Mouse (Mus musculus) macrophage (primary cell): ENCODE results near the gene Gjb4. TPM values are rescaled to one million over a fixed set of nuclear protein-coding genes. Genes with fewer than 3 reads are reported as not detected.

Source experiments
- H3K27ac ChIP-seq: fragments of 350-480 bp; formaldehyde crosslinking; 2 replicates; pipeline ENCODE4 v1.9.0; 2021
- H3K36me3 ChIP-seq: fragments of 350-480 bp; formaldehyde crosslinking; 2 replicates; pipeline ENCODE4 v1.9.0; 2021; ENCODE audit errors: inconsistent target
- H3K4me3 ChIP-seq: fragments of 350-480 bp; formaldehyde crosslinking; 2 replicates; pipeline ENCODE4 v1.9.0; 2021; ENCODE audit errors: inconsistent target
- H3K79me2 ChIP-seq: fragments of 350-480 bp; formaldehyde crosslinking; 2 replicates; pipeline ENCODE4 v1.9.0; 2021; ENCODE audit errors: inconsistent target
- WGBS: methylation state at CpG from one replicate; pipeline ENCODE4 v1.1.7; 2026; ENCODE audit warnings: inconsistent platforms; ENCODE audit not compliant: missing documents; 5-methylcytosine and 5-hydroxymethylcytosine counted together
- polyA plus RNA-seq: library from polyadenylated mRNA; stranded (reverse); fragments of 250-400 nt; gene quantifications from 3 replicates; pipeline ENCODE4 v1.2.4, GENCODE M21; 2018; ENCODE audit warnings: inconsistent platforms

Gjb4 gene
- polyA plus RNA-seq, 1 experiment from 2014 or later: not detected

DNA sequence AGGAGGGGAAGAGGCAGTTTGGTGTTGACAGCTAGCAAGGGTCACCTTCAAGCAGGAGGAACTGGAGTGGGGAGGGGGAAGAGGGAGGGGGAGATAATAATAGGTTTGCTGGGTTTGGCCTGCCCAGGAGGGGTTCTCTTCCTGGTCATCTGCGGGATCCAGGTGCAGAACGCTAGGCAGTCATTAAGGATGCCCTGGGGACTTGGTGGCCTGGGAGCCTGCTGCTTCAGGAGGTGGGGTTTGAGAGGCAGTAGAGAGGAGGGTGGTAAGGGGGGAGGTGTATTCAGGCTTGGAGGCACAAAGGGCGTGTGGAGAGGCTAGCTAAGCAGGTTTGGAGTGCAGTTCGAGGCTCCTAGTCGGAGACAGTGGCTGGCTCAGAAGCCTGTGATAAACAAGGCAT lies 11.6 kb upstream of the Gjb4 start:
- whole genome bisulfite sequencing: 71% methylated on average over 4 of the region's 5 CpGs

DNA sequence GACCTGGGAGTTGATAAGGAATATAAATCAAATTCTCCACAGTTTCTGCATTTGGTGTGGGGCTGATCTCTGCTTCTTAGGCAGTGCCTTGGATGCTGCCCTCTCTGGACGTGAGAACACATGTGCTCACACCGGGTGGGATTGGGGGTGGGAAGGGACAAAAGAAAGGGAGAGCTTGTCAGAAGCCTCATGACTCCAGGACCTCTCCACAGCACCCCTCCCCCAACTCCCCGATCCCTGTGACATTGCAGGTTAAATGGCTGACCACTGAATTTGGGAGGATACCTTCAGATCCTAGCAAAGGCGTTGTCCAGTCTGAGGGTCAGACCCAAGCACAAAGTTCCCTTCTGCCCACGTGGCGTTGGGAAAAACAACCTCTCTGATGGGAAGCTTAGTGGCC lies 10.6 kb upstream of the Gjb4 start:
- no peak overlapping the region for H3K4me3 ChIP-seq
- no peaks in the 10 kb centered on the region for H3K36me3 ChIP-seq
- 95% methylated on average over 4 of the region's 6 CpGs for WGBS

More for the DNA sequence above, 11.6 kb upstream of the Gjb4 start:
- Histone ChIP-seq H3K36me3 (no peaks in the 10 kb centered on the region), H3K27ac (no peak overlapping the region), H3K79me2 (no peaks in the 10 kb centered on the region), H3K4me3 (no peak overlapping the region)

DNA sequence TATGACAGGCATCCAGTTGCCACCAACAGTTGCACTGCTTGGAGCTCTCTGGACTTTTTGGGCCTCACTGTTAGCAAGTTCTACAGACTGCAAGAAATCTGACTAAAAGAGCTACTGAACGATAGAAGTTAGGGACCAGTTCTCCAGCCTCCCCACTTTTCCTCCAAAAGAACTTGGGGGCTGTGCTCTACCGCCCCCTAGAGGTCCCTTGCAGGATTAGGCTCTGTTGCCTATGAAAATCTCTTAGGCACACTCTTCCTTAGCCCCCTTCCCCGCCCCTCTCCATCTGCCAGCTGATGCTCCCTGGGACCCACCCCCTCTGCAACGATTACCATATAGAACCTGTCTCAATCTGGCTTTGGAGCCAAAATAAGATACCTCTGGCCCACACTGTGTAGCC lies 9.4 kb upstream of the Gjb4 start:
- Histone ChIP-seq H3K27ac (no peak overlapping the region), H3K79me2 (no peaks in the 10 kb centered on the region), H3K4me3 (no peak overlapping the region), H3K36me3 (no peaks in the 10 kb centered on the region)
- WGBS: 56% methylated on average over 4 of the region's 4 CpGs

More for the DNA sequence above, 10.6 kb upstream of the Gjb4 start:
- Histone ChIP-seq H3K27ac (no peak overlapping the region), H3K79me2 (no peaks in the 10 kb centered on the region)

DNA sequence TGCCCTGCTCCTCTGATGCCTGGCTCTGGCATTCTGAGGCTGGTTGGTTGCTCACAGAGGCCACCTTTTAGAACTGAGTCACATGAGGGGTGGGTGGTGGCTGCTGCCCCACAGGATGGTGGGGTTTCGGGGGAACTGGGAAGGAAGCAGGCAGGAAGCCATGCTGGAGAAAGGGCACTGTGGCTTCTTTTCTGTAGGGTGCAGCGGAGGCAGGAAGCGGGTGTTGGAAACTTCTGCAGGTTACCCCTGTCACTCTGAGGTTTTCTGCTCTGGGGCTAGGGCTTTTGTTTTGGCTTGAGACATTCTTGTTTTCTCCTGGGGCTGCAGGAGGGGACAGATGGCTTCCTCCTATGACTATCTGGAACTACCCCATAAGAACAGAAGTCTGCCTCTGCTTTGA lies 8.6 kb upstream of the Gjb4 start:
- Histone ChIP-seq H3K36me3 (no peaks in the 10 kb centered on the region), H3K79me2 (no peaks in the 10 kb centered on the region), H3K27ac (no peak overlapping the region), H3K4me3 (no peak overlapping the region)
- 7% methylated on average over 3 of the region's 3 CpGs for WGBS

DNA sequence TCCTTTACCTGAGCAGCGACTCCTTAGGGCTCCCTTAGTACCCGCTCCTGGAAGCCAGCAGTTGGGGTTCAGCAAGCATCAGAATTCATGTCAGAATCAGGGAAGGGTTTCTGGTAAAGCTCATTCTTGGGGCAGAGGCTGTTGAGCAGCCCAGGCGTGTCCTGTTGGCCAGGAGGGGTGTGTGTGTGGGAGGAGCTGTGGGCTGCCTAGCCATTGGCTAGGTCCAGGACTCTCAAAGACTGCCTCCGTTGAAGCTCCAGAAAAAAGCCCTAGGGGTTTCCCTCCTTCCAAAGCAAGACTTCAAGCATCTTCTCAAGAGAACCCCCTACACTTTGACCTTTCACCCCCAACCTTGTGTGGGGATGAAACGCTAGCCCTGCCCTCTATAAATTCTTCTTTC lies 4.1 kb upstream of the Gjb4 start, which contains the start of gene Gjb5:
Gene Gjb5, minus strand, starts transcription at position 164 of the 400 bp plus-strand sequence.
- Histone ChIP-seq H3K79me2 (no peaks in the 10 kb centered on the region), H3K4me3 (no peak within 1 kb of the TSS), H3K36me3 (no peaks in the 10 kb centered on the region), H3K27ac (no peak within 1 kb of the TSS)
- 67% methylated on average over 5 of the region's 5 CpGs for WGBS

DNA sequence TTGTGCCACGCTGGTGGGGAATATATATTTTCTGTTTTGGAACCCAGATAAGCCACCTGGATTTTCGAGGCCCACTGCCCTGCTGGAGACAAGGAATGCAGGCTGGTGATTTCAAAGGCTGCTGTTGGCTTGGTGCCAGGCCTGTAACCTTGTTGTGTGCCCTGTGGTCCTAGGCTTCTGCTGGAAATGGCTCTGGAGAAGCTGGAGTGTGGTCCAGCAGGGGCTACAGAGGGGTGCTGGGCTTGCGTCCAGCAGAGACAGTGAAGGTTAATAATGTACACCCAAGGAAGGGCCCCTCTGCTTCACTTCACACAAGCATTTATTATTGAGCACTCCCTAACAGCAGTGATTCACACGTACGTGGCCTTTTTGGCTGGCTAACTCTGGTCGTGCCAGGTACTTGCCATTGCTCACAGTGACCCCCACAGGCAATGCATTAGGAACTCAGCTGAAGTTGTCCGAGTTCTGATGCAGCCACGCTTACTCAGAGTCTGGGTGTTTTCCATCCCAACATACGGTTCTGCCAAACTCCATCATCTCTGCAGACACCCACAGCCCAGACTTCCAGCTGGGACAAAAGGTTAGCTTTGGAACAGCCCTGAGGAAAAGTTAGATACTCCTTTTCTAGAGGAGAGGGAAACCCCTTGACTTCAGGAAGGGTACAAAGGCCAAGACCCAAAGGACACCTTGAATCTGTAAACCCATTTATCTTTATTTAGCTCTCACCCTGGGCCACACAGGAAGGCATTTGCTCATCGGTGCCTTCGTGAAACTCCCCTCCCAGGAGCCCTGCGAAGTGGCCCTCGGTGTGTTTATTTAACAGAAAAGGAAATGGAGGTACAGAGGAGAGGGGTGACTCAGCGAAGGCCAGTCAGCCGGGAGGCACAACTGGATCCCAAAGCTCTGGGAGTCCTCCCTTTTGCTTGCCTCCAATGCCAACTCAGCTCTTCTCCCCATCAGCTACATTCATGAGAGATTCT lies 915 bp upstream of the Gjb4 start:
- 56% methylated on average over 14 of the region's 15 CpGs for WGBS
- Histone ChIP-seq H3K36me3 (no peaks in the 10 kb centered on the region), H3K79me2 (no peaks in the 10 kb centered on the region), H3K27ac (no peak overlapping the region), H3K4me3 (no peak overlapping the region)

DNA sequence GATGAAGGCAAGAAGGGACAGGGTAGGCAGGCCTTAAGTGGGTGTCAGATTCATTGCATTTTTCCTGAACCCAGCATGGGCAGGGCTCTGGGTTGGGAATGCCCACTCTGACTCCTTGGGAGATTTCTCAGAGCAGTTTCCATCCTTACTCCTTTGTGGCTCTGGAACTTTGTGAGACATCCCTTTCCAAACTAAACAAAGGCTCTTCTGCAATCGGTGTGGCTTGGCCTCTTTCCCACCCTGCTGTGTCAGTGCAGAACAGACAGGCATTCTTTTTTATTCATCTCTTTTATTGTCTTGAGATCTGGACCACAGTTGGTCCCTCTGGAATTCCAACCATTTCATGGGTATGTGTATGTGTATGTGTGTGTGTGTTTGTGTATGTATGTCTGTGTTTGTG lies 1.3 kb downstream of the Gjb4 start:
- H3K27ac ChIP-seq: no peak overlapping the region
- no peaks in the 10 kb centered on the region for H3K79me2 ChIP-seq
- H3K4me3 ChIP-seq: no peak overlapping the region
- H3K36me3 ChIP-seq: no peaks in the 10 kb centered on the region
- WGBS: 78% methylated on average over 1 of the region's 1 CpGs

DNA sequence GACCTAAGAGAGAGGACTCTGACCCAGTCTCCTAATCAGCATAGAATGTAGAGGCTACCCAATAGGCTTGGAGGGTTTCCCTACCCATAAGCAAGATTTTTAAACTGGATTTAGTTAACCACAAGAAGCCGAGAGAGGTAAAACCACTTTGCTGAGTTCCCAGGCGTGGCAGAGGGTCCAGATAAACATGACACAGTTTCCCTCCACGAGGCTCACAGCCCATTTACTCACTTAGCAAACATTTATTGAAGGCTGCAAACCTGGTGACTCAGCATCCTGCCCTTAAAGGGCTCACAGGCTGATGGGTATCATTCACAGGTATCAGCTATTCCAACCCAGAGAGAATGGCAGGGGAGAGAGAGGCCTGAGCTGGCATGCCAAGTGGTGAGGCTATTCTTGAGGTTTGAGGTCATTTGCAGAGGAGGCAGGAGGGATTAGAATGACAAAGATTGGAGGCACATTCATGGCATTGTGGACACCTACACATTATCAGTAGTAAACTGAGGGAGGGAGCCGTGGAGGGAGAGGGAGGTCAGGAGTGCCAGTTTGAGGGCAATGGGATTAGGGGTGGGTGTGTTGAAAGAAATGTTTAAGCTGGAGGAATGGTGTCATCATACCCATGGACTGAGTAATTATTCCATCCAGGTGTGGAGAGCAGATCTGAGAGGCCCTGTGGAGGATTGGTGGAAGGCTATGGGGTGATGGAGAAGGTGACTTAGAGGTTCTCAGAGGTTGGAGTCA lies 4.2 kb downstream of the Gjb4 start:
- Histone ChIP-seq H3K79me2 (no peaks in the 10 kb centered on the region), H3K27ac (no peak overlapping the region), H3K4me3 (no peak overlapping the region), H3K36me3 (no peaks in the 10 kb centered on the region)
- 51% methylated on average over 4 of the region's 4 CpGs for WGBS

DNA sequence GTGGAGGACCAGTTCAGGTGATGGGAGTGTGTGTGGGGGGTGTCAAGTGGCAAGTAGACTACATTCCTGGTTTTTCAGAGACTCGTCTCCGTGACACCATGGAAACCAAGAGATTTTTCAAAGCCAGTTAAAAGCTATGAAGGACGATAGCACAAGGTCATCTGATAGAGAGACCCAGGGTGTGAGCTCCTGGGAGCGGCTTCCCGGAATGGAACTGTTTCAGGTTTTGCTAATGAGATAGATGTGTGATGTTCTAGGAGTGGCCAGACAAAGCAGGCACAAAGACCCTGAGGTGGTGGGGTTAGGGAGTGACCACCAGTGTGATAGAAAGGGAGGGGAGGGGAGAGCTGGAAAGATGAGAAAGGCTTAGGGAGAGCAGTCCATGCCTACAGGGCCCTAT lies 8.9 kb downstream of the Gjb4 start:
- 91% methylated on average over 5 of the region's 5 CpGs for WGBS
- Histone ChIP-seq H3K4me3 (no peak overlapping the region), H3K36me3 (no peaks in the 10 kb centered on the region), H3K27ac (no peak overlapping the region), H3K79me2 (no peaks in the 10 kb centered on the region)

DNA sequence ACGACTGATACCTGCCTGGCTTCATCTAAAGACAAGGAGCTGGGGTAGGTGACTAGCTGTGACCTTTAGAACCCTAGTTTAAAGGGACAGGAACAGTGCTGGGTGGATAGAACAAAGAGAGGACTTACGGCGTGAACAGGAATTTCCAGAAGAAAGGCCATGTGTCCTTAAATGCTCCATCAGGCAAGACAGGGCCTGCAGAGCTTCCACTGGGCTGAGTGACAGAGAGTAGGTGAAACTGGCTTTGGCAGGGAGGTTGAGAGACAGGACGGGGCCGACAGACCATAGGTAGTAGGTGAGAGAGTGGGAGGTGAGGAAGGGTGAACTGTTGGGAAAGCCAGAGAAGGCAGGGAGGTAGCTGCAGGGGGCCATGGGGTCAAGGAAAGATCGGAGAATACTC lies 12.5 kb downstream of the Gjb4 start:
- no peak overlapping the region for H3K4me3 ChIP-seq
- no peak overlapping the region for H3K27ac ChIP-seq
- no peaks in the 10 kb centered on the region for H3K79me2 ChIP-seq
- no peaks in the 10 kb centered on the region for H3K36me3 ChIP-seq
- 89% methylated on average over 6 of the region's 6 CpGs for WGBS

DNA sequence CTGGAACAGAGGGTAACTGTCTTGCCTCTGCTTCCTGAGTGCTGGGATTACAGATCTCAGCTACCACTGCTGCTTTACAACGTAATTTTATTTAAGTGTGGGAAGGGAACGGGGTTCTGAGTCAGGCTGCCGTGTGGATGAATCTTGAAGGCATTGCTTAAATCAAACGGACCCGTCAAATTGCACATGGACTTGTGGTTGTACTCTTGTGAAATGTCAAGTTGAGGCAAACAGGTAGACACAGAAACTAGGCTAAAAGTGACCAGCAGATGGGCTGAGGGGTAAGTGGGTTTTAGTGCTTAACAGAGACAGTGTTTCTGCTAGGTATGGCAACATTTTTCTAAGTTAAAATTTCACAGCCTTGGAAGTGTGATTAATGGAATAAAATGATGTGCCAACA lies 16.2 kb downstream of the Gjb4 start:
- Histone ChIP-seq H3K36me3 (no peaks in the 10 kb centered on the region), H3K27ac (no peak overlapping the region), H3K4me3 (no peak overlapping the region), H3K79me2 (no peaks in the 10 kb centered on the region)
- 53% methylated on average over 5 of the region's 5 CpGs for WGBS

DNA sequence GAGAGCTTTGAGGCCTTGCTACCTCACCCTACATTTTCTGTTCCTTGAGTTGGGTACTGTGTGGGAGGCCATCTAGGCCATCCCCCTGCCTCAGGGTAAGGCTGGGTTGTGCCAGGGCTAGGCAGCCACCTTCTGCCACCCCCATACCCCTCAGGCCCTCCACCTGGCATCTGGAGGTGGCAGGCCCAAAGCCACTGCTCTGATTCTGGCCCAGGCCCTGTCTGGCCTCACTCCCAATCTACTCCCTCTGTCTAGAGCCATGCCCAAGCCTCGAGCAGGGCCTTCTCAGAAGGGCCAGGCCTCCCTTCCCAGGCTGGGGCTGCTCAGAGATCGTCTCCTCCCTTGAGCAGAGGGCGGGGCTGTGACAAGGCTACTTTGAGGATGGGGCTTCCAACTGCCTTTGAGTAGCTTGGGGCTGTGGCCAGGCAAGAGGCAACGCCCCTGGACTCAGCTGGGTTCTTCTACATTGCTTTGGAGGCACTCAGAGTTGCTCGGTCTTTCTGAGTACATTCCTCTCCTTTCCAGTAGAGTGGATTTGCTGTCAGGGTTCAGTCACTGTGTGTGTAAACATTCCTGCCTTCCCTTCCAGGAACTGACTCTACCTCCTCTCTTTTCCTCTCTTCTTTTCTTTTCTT lies 18.9 kb downstream of the Gjb4 start:
- Histone ChIP-seq H3K4me3 (no peak overlapping the region), H3K36me3 (no peaks in the 10 kb centered on the region), H3K79me2 (no peaks in the 10 kb centered on the region), H3K27ac (no peak overlapping the region)
- whole genome bisulfite sequencing: 92% methylated on average over 5 of the region's 5 CpGs

DNA sequence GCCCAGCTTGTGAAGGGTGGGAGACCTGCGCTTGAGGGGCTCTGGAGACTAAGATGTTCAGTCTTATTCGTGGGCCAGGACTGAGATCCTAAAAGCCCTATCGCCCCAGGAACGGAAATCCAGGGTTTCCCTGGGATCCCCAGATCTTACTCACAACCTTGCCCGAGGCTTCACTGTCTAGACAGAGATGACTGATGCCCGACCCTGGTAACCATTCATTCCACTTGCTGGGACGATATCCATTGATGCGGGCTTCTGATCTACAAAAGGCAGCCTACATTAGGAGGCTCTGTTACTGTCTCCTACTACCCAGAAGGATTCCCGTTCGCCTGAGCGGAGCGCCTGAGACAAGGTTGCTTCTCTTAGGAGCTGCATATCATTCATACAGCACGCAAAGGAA lies 22.7 kb downstream of the Gjb4 start:
- Histone ChIP-seq H3K79me2 (no peaks in the 10 kb centered on the region), H3K4me3 (no peak overlapping the region), H3K36me3 (no peaks in the 10 kb centered on the region), H3K27ac (no peak overlapping the region)
- WGBS: 95% methylated on average over 13 of the region's 13 CpGs

DNA sequence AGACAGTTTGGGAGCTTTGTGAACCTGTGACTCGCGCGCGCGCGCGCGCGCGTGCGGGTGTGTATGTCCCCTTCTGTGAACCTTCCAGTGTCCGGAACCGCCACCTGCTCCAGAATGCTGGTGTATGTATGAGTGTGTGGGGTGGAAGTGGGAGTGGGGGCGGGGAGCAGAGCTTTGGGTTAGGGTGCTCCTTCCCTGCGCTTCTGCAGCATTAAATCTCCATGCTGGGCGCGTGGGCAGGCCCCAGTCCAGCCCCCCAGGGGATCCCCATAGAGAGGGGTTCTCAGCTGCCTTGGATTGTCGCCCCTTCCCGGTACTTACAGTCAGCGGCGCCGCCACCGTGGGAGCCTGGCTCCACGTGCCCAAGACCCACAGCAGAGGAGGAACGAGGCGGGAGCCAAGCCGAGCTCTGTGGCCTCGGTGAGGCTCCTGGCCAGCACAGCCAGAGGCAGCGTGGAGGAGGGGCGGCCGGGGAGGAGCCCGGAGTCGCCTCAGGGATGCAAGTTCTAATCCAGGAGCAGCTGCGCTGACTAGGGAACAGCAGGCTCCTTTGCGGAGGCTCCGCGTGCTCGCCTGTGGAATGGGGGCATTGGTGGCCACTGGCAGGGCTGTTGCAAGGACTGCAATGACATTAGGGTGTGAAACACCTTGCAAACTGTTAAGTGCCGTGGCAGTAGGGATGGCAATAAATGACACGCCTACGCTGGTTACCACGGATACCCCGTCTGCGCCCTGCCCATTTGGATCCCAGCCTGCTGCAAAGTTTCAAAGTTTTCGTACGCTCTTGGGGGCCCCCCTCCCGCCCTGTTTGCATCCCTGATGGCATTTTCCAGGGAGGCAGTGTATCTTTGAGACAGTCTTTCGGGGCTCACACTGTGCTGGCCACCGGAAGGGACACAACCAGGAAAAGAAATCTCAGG lies 23.4 kb downstream of the Gjb4 start, which contains the start of gene Gjb3:
Gene Gjb3, minus strand, starts transcription at position 664 of the 920 bp plus-strand sequence.
- H3K27ac ChIP-seq: no peak within 1 kb of the TSS
- 7% methylated on average over 49 of the region's 49 CpGs for WGBS
- no peak within 1 kb of the TSS for H3K4me3 ChIP-seq
- H3K36me3 ChIP-seq: no peaks in the 10 kb centered on the region
- no peaks in the 10 kb centered on the region for H3K79me2 ChIP-seq
